Mouse (Mus musculus): ENCODE results near the gene Eaf1.

GRCm38 (mm10) chr14:31530847-31531246 is 36.6 kb downstream of the Eaf1 start:
- no peak for TF ChIP-seq POLR2A (IDR thresholded peaks at IDR 0.05; ENCODE audit: borderline replicate concordance, extremely low read depth, low read depth, low read length)
- TF ChIP-seq CTCF (IDR thresholded peaks at IDR 0.05; ENCODE audit: insufficient read depth, low read length) = no peak
